Mouse (Mus musculus) myocyte (in vitro differentiated cells): ENCODE results near the gene Ly6g6d. TPM values are rescaled to one million over a fixed set of nuclear protein-coding genes. Genes with fewer than 3 reads are reported as not detected.

Experiments
- H3K27me3 ChIP-seq: one replicate; pipeline ENCODE4 v1.6.1; 2011; ENCODE audit not compliant: control insufficient read depth, insufficient read depth, insufficient read length
- H3K36me3 ChIP-seq: one replicate; pipeline ENCODE4 v1.6.1; 2011; ENCODE audit not compliant: control insufficient read depth, insufficient read depth
- H3K4me2 ChIP-seq: one replicate; pipeline ENCODE4 v1.6.1; 2011; ENCODE audit warnings: low read depth, control low read depth
- H3K4me3 ChIP-seq: one replicate; pipeline ENCODE4 v1.5.1; 2011; ENCODE audit warnings: mild to moderate bottlenecking, control low read depth, moderate library complexity
- H3K79me2 ChIP-seq: one replicate; pipeline ENCODE4 v1.6.1; 2011; ENCODE audit not compliant: control insufficient read depth, insufficient read depth
- H3ac ChIP-seq: one replicate; pipeline ENCODE4 v1.6.1; 2011; ENCODE audit not compliant: control insufficient read depth, insufficient read length
- CEBPB ChIP-seq: IDR thresholded peaks from 2 replicates; pipeline ENCODE4 v1.6.1; 2011; ENCODE audit warnings: mild to moderate bottlenecking, moderate library complexity; ENCODE audit not compliant: poor library complexity, insufficient read depth, severe bottlenecking
- E2F4 ChIP-seq: IDR thresholded peaks from one replicate; pipeline ENCODE4 v1.6.1; 2011; ENCODE audit warnings: mild to moderate bottlenecking, control low read depth, moderate library complexity; ENCODE audit not compliant: insufficient read depth
- MAX ChIP-seq: IDR thresholded peaks from one replicate; pipeline ENCODE4 v1.6.1; 2011; ENCODE audit warnings: low read depth, mild to moderate bottlenecking, control low read depth
- MYOD1 ChIP-seq, 3 experiments: IDR thresholded peaks; one replicate each; pipeline ENCODE4 v1.6.1; 2011; ENCODE audit warnings: control low read depth in 2 of 3, low read depth in 2 of 3, mild to moderate bottlenecking in 2 of 3, moderate library complexity in 1 of 3; ENCODE audit not compliant: insufficient read length in 2 of 3, control insufficient read depth in 1 of 3
- MYOG ChIP-seq, 3 experiments: IDR thresholded peaks; one replicate each; pipeline ENCODE4 v1.6.1; 2011; ENCODE audit warnings: control low read depth in 2 of 3, low read depth in 2 of 3, mild to moderate bottlenecking in 2 of 3; ENCODE audit not compliant: insufficient read length in 2 of 3, control insufficient read depth in 1 of 3, insufficient read depth in 1 of 3
- POLR2A ChIP-seq: IDR thresholded peaks from one replicate; pipeline ENCODE4 v1.6.1; 2011; ENCODE audit warnings: low read depth, mild to moderate bottlenecking, control low read depth, moderate library complexity; ENCODE audit not compliant: insufficient read length
- POLR2AphosphoS2 ChIP-seq: IDR thresholded peaks from one replicate; pipeline ENCODE4 v1.6.1; 2011; ENCODE audit warnings: low read depth, control low read depth; ENCODE audit not compliant: insufficient read length
- REST ChIP-seq: IDR thresholded peaks from one replicate; pipeline ENCODE4 v1.6.1; 2011; ENCODE audit warnings: mild to moderate bottlenecking, control low read depth, moderate library complexity; ENCODE audit not compliant: insufficient read depth, insufficient read length
- SRF ChIP-seq: IDR thresholded peaks from one replicate; pipeline ENCODE4 v1.6.1; 2011; ENCODE audit warnings: low read depth; ENCODE audit not compliant: control insufficient read depth, insufficient read length
- TCF12 ChIP-seq: IDR thresholded peaks from one replicate; pipeline ENCODE4 v1.6.1; 2011; ENCODE audit warnings: mild to moderate bottlenecking, control low read depth; ENCODE audit not compliant: poor library complexity, insufficient read depth, severe bottlenecking
- TCF3 ChIP-seq: IDR thresholded peaks from one replicate; pipeline ENCODE4 v1.6.1; 2011; ENCODE audit warnings: low read depth, control low read depth; ENCODE audit not compliant: insufficient read length
- USF1 ChIP-seq: IDR thresholded peaks from one replicate; pipeline ENCODE4 v1.6.1; 2011; ENCODE audit warnings: low read depth, mild to moderate bottlenecking, control low read depth, moderate library complexity
- polyA plus RNA-seq: library from polyadenylated mRNA; unstranded; fragments of >200 nt; fragmentation: generic; extraction: Trizol; gene quantifications from one replicate; pipeline ENCODE4 v1.2.1, GENCODE M21; 2012; ENCODE audit warnings: missing spikeins

The Ly6g6d gene
- polyA plus RNA-seq, 1 experiment = not detected

DNA sequence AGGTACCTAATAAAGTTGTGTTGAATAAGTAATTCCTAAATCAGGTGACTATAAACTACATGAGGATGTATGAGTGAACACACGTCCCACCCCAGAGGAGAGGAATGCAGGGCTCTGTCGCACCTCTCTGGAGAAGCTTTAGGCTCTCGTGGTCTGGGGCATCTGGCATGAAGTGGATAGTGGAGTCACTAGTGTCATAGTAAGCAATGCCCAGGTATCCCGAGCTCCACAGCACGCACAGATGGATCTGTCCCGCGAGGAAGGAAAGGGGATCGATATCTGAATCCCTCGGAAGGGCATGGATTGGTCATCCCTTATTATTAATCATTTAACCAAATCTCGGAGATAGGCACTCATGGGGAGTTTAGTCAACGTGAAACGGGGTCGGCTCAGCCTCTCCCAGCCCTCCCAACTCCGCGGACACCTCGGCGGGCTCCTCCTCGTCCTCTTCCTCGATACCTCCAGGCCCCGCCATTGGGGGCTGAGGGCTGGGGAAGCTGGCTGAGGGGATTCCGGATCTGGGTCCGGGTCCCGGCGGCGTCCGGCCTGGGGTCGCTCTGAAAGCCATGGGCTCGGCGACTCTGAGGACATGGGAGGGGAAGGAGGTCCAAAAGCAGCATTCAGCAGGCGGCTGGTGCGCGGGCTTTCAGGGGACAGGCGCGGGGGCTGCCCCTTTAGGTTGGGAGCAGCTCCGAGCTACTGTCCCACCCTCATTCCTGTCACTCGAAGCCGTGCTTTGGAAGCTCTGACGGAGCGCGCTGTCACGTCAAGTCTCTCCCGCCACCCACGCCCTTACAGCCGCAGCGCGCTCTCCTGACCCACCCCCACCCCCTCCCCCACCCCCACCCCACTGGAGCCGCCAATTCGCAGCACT lies 31.8 kb downstream of the Ly6g6d start:
- H3K79me2 ChIP-seq = peaks cover 12% of the 10 kb centered on the region
- no peaks in the 10 kb centered on the region for H3K27me3 ChIP-seq
- peak overlapping the region; percentile 29 for H3K4me3 ChIP-seq
- H3K4me2 ChIP-seq = peak overlapping the region; percentile 65
- TF ChIP-seq POLR2AphosphoS2 = peak; percentile 89
- no peak for TF ChIP-seq MYOG (IDR thresholded peaks at IDR 0.05; ENCODE audit: control insufficient read depth in 1 of 3, insufficient read depth in 1 of 3, insufficient read length in 2 of 3, low read depth in 2 of 3)
- peak; percentile 72 for TF ChIP-seq POLR2A
- TF ChIP-seq MYOD1 (IDR thresholded peaks at IDR 0.05; ENCODE audit: control insufficient read depth in 1 of 3, insufficient read length in 2 of 3, low read depth in 2 of 3) = peak in 1 of 3 experiments; percentile 13
- peak overlapping the region; percentile 58 for H3ac ChIP-seq
- H3K36me3 ChIP-seq = no peaks in the 10 kb centered on the region

DNA sequence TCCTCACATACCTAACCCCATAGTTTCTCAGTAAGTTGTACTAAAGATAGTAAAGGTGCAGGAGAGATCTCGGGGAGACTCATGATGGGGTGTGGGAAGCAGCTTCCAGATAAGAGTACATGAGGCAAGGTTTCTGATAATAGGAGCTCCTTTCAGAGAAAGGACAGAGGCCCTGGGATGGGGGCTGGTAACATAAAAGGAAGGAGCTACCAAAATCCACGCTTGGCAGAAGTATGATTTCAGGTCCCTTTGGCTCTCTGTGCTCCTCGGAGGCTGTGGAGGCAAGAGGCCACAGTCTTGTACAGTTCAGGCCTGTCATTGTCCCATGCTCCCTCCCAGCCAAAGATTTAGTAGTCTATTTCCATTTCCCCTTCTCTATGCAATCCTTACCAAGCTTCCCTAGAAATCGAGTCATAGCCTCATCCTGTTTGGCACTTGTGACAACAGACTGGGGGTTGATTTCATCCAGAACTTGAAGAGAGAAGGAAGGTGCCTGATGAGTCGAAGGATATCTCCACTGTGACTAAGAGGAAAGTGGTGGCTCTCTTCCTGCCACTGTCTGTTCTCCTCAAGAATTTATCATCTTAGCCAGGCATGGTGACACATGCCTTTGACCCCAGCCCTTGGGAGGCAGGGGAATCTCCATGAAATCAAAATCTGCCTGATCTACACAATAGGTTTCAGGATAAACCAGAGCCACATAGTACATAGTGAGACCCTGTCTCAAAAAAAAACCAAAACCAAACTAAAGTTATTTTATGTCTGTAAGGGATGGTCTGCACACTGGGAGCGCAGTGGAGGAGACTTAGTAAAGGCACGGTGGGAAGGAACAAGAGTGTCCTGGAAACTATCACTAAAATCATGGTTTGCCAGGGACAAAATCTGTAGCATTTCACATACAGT lies 32.7 kb downstream of the Ly6g6d start:
- H3K4me2 ChIP-seq = peak overlapping the region; percentile 65
- H3K27me3 ChIP-seq = no peaks in the 10 kb centered on the region
- TF ChIP-seq POLR2AphosphoS2 = no peak
- no peak overlapping the region for H3ac ChIP-seq
- H3K79me2 ChIP-seq = peaks cover 4% of the 10 kb centered on the region
- no peaks in the 10 kb centered on the region for H3K36me3 ChIP-seq
- peak overlapping the region; percentile 29 for H3K4me3 ChIP-seq

GRCm38 (mm10) chr17:35043794-35044193 lies 34.1 kb downstream of the Ly6g6d start:
- Histone ChIP-seq H3K36me3 (no peaks in the 10 kb centered on the region), H3ac (no peak overlapping the region), H3K27me3 (no peaks in the 10 kb centered on the region), H3K79me2 (no peaks in the 10 kb centered on the region), H3K4me3 (no peak overlapping the region), H3K4me2 (peak overlapping the region; percentile 65)
- TF ChIP-seq CEBPB (no peak), USF1 (no peak), SRF (no peak), MYOD1 (IDR thresholded peaks at IDR 0.05; ENCODE audit: control insufficient read depth in 1 of 3, insufficient read length in 2 of 3, low read depth in 2 of 3) (no peak), E2F4 (no peak), REST (no peak), MYOG (IDR thresholded peaks at IDR 0.05; ENCODE audit: control insufficient read depth in 1 of 3, insufficient read depth in 1 of 3, insufficient read length in 2 of 3, low read depth in 2 of 3) (no peak), POLR2AphosphoS2 (no peak), TCF12 (no peak), POLR2A (no peak), TCF3 (no peak), MAX (no peak)

- Histone ChIP-seq H3K4me2 (peak overlapping the region; percentile 61), H3ac (no peak overlapping the region), H3K79me2 (no peaks in the 10 kb centered on the region), H3K4me3 (no peak overlapping the region), H3K27me3 (no peaks in the 10 kb centered on the region), H3K36me3 (no peaks in the 10 kb centered on the region)
- TF ChIP-seq MYOG (IDR thresholded peaks at IDR 0.05; ENCODE audit: control insufficient read depth in 1 of 3, insufficient read depth in 1 of 3, insufficient read length in 2 of 3, low read depth in 2 of 3) = no peak
- TF ChIP-seq REST = no peak
- no peak for TF ChIP-seq E2F4
- no peak for TF ChIP-seq POLR2A
- TF ChIP-seq SRF = no peak
- no peak for TF ChIP-seq USF1
- TF ChIP-seq TCF3 = no peak
- TF ChIP-seq CEBPB = no peak
- TF ChIP-seq POLR2AphosphoS2 = no peak
- TF ChIP-seq MYOD1 (IDR thresholded peaks at IDR 0.05; ENCODE audit: control insufficient read depth in 1 of 3, insufficient read length in 2 of 3, low read depth in 2 of 3) = no peak
- TF ChIP-seq MAX = no peak
- no peak for TF ChIP-seq TCF12
Measured at GRCm38 (mm10) chr17:35039121-35039873, 38.6 kb downstream of the Ly6g6d start.
